Mouse (Mus musculus): ENCODE results near the gene Satb1.

DNA sequence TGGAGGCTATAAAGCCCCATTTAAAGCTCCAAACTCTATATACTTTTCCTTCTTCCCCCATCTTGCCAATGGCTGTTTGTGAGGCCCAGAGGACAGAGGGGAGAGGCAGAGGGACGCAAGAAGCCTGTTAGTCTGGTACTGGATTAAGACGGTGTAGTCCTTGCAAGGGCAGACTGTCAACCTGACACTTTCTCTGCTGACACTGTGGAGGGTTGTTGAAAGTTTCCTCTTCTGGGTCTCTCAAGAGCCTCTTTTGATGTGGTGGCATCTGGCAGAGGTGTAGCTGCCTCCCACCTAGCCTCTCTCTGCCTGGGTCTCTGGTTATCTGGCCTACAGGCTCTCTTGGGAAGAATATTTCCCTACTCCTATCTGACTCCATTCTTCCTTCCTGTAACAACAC lies 46.1 kb upstream of the Satb1 start:
- TF ChIP-seq GATA1 (IDR thresholded peaks at IDR 0.05; ENCODE audit: low read length): no peak
- TF ChIP-seq TAL1 (IDR thresholded peaks at IDR 0.05; ENCODE audit: low read length): no peak
